Mouse (Mus musculus) left cerebral cortex, postnatal 4 days (tissue): Measurements from ENCODE around the gene Actr1b. TPM values are rescaled to one million over a fixed set of nuclear protein-coding genes. Genes with fewer than 3 reads are reported as not detected.
A peak's percentile ranks its signal among the peaks of the same experiment; 100 is the strongest.

Source experiments
- DNase-seq: peaks from one replicate; pipeline ENCODE4 v3.0.0-alpha.2; 2022
- intact Hi-C: fragments of 180-260 bp; cut with DNase I; formaldehyde crosslinking; loops from one replicate; pipeline ENCODE4 v1.15.1; 2025
- total RNA-seq, 2 experiments: library from RNA; stranded (reverse); gene quantifications; 2 replicates each; pipeline ENCODE4 v1.2.3; 2021

The Actr1b gene
- total RNA-seq, result 100 to 1,000 TPM; 130 to 156 TPM

DNA sequence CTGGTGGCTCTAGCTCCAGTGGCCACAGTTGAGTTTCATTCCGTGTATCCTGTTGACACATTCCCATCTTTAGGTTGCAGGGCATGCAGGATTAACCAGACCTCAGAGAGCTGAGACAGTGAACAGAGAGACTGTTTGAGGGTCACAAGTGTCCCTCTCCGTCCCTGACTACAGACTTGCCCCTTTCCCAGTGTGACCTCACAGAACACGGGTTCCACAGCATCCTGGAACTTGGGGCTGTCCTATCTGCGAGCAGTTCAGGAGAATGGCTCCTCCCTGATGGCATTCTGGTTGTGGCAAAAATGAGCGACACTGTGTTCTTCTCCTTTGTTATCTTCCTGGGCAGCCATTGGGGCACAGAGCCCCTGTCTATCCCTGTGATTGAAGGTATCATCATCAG lies at the start of gene Actr1b:
TSS of gene Actr1b (minus strand) at position 112 of the 400 bp plus-strand sequence.
- no peak for DNase-seq
- intact Hi-C loops, result no loop called here

DNA sequence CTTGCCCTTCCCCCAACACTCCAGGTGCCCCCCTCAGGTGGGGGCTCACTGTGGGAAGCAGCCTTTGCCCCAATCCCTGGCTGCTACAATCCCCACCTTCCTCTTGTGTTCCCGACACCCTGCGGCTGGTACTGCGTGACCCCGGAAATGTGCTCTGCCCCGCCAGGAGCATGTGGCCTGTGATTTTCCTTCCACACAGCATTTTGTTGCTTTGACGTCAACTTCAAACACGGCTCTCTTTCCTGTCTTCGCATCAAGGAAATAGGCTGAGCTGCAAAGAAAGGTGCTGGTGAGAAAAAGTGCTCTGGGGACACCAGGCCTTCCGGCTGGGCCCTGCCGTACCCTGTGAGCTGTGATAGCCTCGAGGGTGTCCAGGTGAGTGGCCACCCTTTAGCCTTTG lies 47.3 kb upstream of the Actr1b start, which contains the start of gene Zap70:
TSS of gene Zap70 (plus strand) at position 231 of the 400 bp plus-strand sequence.
- DNase-seq, result no peak
- intact Hi-C loops, result no loop called here

DNA sequence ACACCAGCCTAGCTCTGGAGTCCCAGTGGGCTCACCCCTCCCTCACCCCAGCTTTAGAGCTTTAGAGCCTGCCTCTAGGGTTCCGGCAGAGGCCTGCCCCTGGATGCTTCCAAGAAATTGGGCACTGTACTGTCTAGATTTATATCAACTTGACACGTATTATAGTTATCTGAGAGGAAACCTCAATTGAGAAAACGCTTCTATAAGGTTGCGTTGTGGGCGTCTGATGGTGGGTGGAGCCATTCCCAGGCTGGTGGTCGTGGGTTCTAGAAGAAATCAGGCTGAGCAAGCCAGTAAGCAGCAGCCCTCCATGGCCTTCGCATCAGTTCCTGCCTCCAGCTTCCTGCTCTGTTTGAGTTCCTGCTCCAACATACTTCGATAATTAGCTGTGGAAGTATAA lies 46.8 kb upstream of the Actr1b start:
- intact Hi-C loops, result no loop called here
- DNase-seq, result no peak

DNA sequence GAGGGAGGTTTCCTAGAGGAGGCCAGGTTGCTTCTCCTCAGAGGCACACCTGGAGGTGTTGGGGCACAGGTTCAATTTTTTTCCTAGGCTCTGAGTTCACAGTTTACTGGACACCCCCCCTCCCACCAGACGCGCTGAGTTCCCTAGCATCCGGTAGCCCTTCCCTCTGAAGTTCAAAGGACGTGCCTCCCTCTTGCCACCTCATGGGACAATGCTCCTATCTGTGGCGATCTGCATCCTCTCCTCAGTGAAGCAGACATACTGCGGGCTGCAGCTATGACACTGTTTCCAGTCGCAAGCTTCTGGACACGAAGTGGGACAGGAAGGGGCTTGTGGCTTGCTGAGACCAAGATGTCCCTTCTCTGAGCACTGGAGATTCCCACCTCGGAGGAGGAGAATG lies 46.2 kb upstream of the Actr1b start:
- no peak for DNase-seq
- intact Hi-C loops, result no loop called here

DNA sequence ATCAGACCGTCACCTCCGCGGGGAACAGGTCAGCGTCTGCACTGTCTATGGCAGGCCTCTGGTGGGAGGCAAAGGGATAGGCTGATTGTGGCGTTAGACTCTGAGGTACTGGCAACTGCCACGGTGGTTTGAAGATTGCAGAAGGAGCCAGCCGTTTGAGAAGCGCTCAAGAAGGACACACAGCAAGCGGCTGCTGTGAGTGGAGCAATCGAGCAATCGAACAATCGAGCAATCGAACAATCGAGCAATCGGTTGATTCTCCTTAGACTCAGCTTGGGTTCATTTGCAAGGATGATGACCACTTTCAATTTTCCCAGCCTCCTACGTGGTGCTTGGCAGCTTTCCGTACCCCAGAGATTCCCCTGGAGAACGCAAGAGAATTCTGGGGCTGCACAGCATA lies 44.9 kb upstream of the Actr1b start:
- intact Hi-C loops, result no loop called here
- no peak for DNase-seq

DNA sequence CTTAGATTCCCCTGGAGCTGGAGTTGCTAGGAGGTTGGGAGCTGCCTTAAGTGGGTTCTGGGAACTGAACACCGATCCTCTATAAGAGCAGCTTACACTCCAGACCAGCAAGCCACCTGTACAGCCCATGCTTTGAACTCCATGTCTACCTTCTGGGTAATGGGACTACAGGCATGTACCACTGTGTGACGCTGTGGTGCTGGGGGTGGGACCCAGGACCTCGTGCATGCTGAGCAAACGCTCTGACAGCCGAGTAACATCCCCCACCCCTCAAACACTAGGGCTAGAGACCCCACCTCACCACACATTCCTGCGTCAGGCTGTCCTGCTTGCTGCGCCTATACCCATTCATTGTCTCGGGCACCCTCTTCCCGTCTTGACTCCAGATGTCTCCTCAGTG lies 44.3 kb upstream of the Actr1b start:
- DNase-seq, result no peak
- intact Hi-C loops, result no loop called here

DNA sequence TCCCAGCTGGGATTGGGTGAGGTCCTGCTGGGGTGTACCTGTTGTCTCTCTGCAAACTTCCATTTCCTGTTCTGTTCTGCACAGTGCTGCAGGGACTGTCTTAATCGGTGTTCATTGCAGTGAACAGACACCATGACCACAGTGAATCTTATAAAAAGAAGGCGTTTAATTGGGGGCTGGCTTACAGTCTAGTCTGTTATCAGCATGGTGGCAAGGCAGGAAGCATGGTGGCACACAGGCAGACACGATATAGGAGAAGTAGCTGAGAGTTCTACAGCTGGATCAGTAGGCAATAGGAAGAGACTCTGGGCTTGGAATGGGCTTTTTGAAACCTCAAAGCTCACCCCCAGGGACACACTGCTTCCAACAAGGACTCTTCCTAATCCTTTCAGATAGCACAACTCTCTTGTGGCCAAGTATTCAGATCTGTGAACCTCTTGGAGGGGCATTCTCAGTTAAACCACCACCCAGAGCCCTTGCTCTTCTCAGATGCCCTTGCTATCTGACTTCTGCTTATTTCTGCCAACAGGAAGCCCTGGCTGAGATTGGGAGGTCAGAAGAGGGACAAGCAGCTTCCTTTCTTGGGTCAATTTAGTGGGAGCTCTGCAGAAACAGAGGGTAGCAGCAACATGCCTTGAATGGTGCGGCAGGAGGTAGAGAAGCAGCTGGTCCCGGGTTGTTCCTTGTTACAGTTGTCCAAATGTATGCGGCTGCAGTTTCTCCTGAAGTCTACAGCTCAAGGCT lies 39.9 kb upstream of the Actr1b start:
- intact Hi-C loops, result no loop called here
- DNase-seq, result no peak

DNA sequence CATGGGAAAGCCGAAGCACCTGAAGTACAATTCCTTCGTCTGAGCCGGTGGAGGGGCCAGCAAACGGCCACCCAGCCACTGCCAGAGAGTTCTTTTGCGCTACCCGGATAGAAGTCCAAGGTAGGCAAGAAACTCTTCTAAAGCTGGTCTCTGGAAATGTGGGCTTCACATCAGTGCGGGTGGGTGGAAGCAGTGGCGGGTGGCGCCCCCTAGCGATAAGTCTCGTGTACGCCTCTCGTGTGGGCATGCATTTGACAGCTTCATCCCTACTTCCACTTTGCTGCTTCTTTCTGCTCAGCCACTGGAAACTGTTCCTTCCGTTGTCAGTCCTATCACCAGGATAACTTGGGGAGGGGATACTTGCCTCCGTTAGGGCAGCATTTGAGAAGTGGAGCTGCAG lies 32.2 kb upstream of the Actr1b start:
- intact Hi-C loops, result no loop called here
- peak; percentile 58 for DNase-seq

DNA sequence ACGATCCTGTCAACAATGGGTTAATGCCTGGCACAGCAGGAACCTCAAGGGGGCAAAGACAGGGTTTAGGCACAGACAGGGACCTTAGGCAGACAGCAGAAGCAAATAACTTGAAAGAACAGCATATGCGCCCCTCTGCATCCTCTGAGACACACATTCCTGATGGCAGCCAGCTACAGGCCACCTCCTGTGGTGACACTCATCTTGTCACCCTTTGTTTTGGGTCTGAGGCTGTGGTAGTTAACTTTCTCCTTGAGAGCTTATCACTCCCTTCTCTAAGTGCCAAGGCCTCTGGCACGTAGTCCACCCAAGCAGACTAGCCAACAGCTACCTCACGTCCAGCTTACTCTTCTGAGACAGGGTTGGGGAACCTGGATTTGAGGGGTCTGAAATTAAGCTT lies 31.4 kb upstream of the Actr1b start:
- no peak for DNase-seq
- intact Hi-C loops, result no loop called here

DNA sequence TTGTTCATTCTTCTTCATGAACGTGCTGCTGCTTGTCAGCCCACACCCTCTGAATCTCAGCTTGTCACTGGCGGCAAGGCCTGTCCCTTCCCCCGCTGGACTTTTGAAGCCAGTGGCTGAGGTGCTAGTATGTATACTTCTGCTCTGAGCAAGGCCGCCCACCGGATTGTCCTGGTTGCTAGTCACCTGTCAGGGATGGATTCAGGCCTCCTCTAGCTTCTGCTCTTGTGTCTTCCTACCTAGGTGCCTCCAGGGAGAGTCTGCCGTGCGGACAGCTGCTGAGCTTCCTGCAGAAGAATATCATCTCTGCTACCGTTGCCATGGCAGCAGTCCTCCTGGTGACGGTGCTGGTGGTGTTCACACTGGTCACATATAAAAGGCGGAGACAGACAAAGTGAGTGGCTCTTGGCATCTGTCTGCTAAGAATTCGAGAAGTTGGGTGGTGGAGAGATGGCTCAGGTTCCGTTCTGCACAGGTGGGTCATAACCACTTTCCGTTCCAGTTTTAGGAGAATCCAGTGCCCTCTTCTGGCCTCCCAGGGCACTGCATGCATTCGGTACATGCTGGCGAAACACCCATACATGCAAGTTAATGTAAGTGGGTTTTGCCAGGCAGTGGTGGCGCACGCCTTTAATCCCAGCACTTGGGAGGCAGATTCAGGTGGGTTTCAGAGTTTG lies 30.2 kb upstream of the Actr1b start:
- intact Hi-C loops, result no loop called here
- DNase-seq, result peak; percentile 73

DNA sequence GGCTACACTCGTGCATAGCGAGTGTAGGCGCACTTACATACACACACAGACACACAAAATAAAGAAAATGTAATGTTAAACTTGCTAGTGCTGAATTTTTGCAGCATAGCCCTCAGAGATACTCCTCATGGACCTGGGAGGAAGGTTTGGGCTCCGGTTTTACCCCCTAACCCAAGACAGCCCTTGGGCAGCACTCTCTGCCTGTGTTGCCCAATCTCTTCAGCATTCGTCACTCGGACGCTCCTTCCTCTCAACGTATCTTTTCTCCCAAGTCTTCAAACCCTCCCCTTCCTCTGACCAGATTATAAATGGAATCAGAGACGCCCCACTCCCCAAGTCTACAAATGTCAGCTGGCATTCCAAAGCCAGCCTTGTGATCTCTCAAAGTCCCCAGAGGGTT lies 28.8 kb upstream of the Actr1b start:
- DNase-seq, result no peak
- intact Hi-C loops, result no loop called here

DNA sequence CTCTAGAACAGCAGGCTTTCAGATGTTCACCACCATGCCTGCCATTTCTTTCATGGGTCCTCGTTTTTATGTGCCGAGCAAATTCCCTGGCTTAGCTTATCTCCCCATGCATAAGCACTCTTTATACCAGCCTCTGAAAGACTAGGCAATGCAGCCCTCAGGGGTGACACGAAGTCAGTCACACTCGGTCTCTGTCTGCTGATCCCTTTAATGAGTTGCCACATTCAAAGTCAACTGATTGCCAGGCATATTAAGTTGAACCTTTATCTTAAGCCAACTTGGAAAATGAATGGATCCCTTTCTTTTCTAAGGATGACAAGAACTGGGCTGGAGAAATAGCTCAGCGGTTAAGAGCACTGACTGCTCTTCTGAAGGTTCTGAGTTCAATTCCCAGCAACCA lies 25.0 kb upstream of the Actr1b start:
- intact Hi-C loops, result loop anchor here (10.0 kb wide), 1 partner anchor 896 kb away; no protein-coding TSS in a partner anchor
- DNase-seq, result no peak

DNA sequence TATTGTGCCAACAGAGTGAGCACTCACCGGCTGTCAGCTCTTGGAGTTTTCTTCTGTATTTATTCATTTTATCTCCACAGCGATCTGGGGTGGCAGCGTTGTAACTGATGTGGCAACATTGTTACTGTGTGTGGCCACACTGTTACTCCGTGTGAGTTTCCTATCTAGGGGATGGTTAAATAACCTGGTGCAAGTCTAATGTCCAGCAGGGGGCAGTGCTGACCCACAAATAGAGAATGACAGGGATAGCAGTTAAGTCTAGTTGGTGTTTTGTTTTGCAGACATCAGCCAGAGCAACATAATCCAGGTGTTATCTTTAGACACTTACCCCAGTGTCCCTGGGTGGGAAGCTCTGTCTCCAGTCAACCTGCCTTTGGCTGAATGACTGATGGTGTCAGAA lies 23.1 kb upstream of the Actr1b start:
- intact Hi-C loops, result loop anchor here (10.0 kb wide), 1 partner anchor 898 kb away; no protein-coding TSS in a partner anchor
- peak; percentile 88 for DNase-seq

DNA sequence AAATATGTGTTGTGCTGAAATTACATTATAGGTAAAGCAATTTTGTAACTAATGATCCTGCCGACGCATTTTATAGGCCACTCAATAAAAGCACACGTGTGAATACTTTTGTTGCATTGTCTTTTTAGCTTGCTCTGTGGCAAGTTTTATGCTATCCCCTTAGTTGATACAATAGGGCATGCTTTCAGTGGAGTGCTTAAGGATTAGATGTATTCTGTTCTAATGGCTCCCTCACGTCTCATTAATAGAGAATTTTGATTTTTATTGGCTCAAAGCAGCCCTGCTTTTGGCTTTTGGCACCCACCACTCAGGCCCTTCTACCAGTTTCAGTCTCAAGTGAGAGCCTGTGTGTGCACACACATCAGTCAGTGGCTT lies 9.8 kb upstream of the Actr1b start:
- intact Hi-C loops, result no loop called here
- no peak for DNase-seq

DNA sequence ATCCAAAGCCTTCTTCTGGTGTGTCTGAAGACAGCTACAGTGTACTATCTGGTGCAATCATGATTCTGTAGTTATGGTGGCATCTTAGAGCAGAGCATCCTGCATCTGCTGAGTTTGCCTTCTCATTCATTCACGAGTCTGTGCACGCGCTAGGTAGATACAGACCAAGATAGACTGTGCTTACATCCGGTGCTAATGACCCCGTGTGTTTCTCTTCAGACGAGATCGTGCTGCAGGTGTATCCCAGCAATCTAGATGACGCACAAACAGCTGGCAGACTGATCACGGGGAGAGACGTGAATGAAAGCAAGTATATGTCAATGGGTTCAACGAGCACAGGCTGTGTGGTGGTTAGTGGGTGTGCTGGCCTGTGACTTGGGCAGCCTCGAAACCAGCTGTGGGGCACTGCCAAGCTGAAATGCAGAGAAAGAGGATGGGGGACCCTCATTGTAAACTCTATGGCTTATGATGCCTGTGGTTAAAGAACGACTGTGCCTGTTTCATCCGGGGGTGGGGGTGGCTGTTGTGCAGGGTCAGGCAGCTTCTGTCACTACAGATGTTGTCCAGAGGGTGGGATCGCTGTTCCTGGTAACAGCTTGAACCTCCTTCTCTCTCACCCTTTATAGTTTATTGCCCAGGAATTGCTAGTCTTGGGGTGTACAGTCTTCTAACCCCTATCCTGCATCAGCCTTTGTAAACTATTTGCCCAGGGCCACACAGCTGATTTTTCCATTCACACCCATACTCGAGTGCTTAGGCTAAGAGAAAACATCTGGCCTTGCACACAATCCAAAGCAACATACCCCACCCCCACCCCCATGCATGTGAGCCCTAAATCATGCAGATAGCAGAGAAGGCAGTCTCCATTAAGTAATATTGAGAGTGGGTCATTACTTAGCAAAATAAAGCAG lies 9.2 kb upstream of the Actr1b start:
- DNase-seq, result no peak
- intact Hi-C loops, result no loop called here

DNA sequence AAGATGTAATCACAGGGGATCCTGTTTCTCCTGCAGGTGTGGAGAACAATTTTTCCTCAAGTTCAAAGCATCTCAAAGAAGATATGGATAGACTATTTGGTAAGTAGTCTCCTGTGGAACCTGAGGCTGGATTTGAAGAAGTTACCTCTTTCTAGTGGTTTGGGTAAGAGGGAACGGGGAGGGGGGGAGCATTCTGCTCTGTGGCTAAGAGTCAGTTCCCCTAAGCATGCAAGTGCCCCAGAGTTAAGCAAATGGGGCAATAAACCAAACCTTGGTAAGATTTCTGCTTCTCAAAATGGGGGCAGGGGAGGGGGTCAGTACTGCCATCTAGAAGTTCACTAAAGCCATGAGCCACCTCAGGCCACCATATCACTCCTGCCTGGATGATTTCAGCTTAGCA lies 4.6 kb upstream of the Actr1b start:
- DNase-seq, result no peak
- intact Hi-C loops, result no loop called here

DNA sequence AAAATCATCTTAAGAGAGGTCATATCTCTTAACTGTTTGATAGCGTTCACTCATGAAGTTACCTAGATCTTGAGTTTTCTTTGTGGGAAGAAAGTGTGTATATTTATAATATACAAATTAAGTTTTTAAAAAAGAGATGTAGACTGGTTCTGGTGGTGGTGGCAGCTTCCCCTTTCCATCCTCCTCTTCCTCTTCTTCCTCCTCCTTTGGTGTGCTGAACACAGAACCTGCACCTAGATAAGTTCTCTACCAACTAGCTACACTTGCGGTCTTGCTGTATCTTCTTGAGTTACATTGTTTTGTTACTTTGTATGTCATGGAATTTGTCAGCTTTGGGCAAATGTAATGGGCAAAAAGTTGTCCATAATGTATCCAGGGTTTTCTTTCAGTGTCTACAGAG lies 3.1 kb downstream of the Actr1b start:
- intact Hi-C loops, result no loop called here
- DNase-seq, result no peak

DNA sequence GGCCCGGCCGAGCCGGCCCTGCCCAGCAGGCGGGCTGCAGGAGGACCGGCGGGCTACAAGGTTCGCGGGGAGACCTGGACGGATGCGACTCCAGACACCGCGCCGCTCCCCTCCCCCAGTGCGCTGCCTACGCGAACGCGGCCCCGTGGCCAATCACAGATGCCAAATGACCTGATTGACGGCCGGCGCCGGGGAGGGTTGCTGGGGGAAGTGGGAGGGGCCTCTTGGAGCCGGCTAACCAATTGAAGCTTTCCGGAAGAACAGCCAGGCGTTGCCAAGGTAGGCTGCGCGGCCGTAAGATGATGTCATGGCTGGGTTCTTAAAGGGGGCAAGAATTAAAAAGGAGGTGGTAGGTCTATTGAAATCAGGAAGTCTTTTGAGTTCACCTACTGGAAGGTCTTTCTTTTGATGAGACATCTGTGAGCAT lies 4.4 kb downstream of the Actr1b start, which contains the start of gene 4933424G06Rik:
TSS of gene 4933424G06Rik (plus strand) at position 296 of the 427 bp plus-strand sequence.
- intact Hi-C loops, result no loop called here
- peak; percentile 99 for DNase-seq

DNA sequence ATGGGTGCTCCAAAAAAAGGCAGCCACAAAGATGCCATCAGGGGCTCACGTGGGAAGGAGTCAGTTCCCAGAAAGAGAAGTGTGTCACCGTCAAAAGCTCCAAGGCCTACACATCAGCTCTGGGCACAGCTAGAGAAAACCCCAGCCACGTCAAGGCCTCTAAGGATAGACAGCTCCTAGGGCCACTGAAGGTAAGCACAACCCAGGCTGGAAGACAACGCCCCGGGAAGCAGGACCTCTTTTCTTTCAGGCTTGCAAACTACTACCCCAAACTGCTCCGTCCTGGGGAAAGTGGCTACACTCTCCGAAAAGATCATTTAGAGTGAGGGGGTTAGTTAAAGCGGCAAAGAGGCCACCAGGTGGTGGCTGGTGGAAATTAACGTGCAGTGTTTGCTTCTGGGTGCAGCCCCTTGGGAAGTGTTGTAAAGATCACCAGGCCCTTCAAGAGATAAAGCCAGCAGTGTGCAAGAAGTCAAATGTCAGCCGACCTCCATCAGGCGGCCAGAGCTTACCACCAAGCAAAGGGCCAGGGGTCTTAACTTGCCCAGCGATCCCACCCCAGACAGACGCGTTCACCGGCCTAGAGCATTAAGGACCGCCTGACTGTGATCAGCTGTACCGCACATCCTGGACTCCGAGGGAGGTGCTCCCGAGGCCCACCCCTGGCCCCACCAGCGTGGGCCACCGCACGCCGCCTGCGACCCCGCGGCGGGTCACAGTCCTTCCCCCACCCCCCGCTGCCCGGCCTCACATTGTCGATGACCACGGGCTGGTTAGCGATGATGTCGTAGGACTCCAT lies 5.0 kb downstream of the Actr1b start:
- DNase-seq, result peak; percentile 30

DNA sequence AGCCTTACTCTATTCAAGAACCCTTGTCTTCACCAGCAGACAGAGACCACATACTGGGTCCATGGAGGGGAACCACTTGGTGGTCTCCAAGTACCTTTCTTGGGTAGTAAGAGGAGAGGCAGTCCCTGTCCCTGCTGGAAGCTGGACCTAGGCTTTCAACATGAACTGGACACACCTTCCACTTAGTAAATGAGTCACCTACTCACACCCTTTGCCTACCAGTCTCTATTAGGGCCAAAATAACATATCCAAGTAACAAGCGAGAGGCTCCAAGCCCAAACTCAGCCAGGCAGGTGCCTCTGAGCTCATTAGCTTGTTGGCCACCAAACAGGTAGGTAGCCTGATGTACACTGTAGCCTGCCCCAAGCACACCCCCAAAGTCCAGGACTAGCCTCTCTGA lies 5.6 kb downstream of the Actr1b start:
- intact Hi-C loops, result no loop called here
- DNase-seq, result no peak

More for the DNA sequence above, 5.0 kb downstream of the Actr1b start:
- intact Hi-C loops, result no loop called here
